Mouse (Mus musculus) 416B (cell line): ENCODE results near the gene Actrt2.

Experiments
- DNase-seq: peaks from one replicate; pipeline ENCODE4 v3.0.0; 2011; ENCODE audit warnings: low read depth

Gene Actrt2

GRCm38 (mm10) chr4:154683068-154683752 is 15.5 kb upstream of the Actrt2 start:
- DNase-seq = no peak

GRCm38 (mm10) chr4:154682311-154682710 is 14.6 kb upstream of the Actrt2 start:
- DNase-seq = no peak

- DNase-seq = no peak
Observed at GRCm38 (mm10) chr4:154675441-154676000, 7.9 kb upstream of the Actrt2 start.

GRCm38 (mm10) chr4:154674966-154675365 is 7.3 kb upstream of the Actrt2 start:
- no peak for DNase-seq

GRCm38 (mm10) chr4:154674541-154674940 is 6.9 kb upstream of the Actrt2 start:
- no peak for DNase-seq

- no peak for DNase-seq
Observed at GRCm38 (mm10) chr4:154673986-154674385, 6.3 kb upstream of the Actrt2 start.

- no peak for DNase-seq
Observed at GRCm38 (mm10) chr4:154672027-154672426, 4.4 kb upstream of the Actrt2 start.

GRCm38 (mm10) chr4:154671232-154671912 is 3.7 kb upstream of the Actrt2 start:
- DNase-seq = no peak

GRCm38 (mm10) chr4:154662681-154663215 is 4.9 kb downstream of the Actrt2 start:
- DNase-seq = no peak

- DNase-seq = no peak
Observed at GRCm38 (mm10) chr4:154661256-154661655, 6.4 kb downstream of the Actrt2 start.

- no peak for DNase-seq
Observed at GRCm38 (mm10) chr4:154660025-154660424, 7.6 kb downstream of the Actrt2 start.

- DNase-seq = no peak
Observed at GRCm38 (mm10) chr4:154655134-154655910, 12.3 kb downstream of the Actrt2 start.

- DNase-seq = no peak
Observed at GRCm38 (mm10) chr4:154652494-154652893, 15.2 kb downstream of the Actrt2 start.

GRCm38 (mm10) chr4:154649083-154649747 is 18.5 kb downstream of the Actrt2 start:
- DNase-seq = no peak

GRCm38 (mm10) chr4:154642496-154642895 is 25.2 kb downstream of the Actrt2 start:
- DNase-seq = no peak

GRCm38 (mm10) chr4:154641296-154642110 is 26.2 kb downstream of the Actrt2 start:
- DNase-seq = no peak

GRCm38 (mm10) chr4:154640443-154641295 is 27.0 kb downstream of the Actrt2 start:
- DNase-seq = no peak

- no peak for DNase-seq
Observed at GRCm38 (mm10) chr4:154639591-154640442, 27.9 kb downstream of the Actrt2 start.

GRCm38 (mm10) chr4:154639126-154639525 is 28.5 kb downstream of the Actrt2 start:
- no peak for DNase-seq
